Comparison of ENCODE assay signal across 21 mouse cellular contexts in the genomic region with DNA sequence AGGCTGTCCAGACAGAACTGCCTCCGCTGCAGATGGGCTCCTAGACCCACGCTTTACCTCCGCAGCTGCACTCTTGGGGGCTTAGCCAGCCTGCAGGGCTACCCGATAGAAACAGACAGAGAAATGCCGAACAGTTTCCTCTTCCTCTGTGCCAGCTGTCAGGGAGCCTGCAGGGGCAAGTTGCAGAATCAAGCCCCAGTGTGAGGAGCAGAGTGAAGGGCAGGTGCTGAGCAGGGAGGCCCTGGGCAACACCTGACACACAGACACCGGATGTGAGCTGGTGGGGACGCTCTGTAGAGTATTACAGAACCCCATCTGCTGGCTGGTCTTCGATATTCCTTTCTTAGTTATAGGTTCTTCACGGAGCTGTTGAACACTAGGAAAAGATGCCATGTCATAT.
DNase-seq lines count a peak whose midpoint lies in the region; ATAC-seq and TF ChIP-seq lines count a peak whose summit lies in the region.
"Had no signal": no experiment of that assay in that cellular context is flagged by ENCODE, and none has a peak within 500 bp of the region (broad histone marks: within the 10 kb centered on the region; RNA-seq: fewer than 3 reads in every experiment).

No protein-coding gene starts in this region.

- no peaks in the 10 kb centered on the region for H3K9me3 ChIP-seq in hindbrain, embryonic 13.5 days
- H3K9me3 ChIP-seq in hindbrain, embryonic 14.5 days (ENCODE audit: control insufficient read depth, low read length): no peaks in the 10 kb centered on the region
- H3K9me3 ChIP-seq in stomach, embryonic 16.5 days (replicated peaks; ENCODE audit: control insufficient read depth, low read length): no peaks in the 10 kb centered on the region
- no peaks in the 10 kb centered on the region for H3K9me3 ChIP-seq in stomach, postnatal 0 days (ENCODE audit: control insufficient read depth, low read length)
- H3K9me3 ChIP-seq: embryonic facial prominence, embryonic 12.5 days; heart, embryonic 10.5 days; liver, embryonic 12.5 days; lung, embryonic 15.5 days; midbrain, embryonic 10.5 days had no signal

- H3K27me3 ChIP-seq in hindbrain, embryonic 13.5 days: no peaks in the 10 kb centered on the region
- no peaks in the 10 kb centered on the region for H3K27me3 ChIP-seq in hindbrain, embryonic 14.5 days (ENCODE audit: control insufficient read depth, insufficient read depth, low read length)
- H3K27me3 ChIP-seq in stomach, embryonic 16.5 days (ENCODE audit: control insufficient read depth, insufficient read depth, low read length): no peaks in the 10 kb centered on the region
- H3K27me3 ChIP-seq in stomach, postnatal 0 days (ENCODE audit: control insufficient read depth, insufficient read depth, low read length): no peaks in the 10 kb centered on the region
- no peaks in the 10 kb centered on the region for H3K27me3 ChIP-seq in heart, adult 2 months (ENCODE audit: control insufficient read depth, insufficient read depth, low read length)
- H3K27me3 ChIP-seq: embryonic facial prominence, embryonic 12.5 days; liver, embryonic 12.5 days; lung, embryonic 15.5 days had no signal

- no peak for TF ChIP-seq POLR2A in heart, adult 2 months (IDR thresholded peaks at IDR 0.05; ENCODE audit: insufficient read depth, low read depth, low read length)

- 73% methylated on average over 9 of the region's 9 CpGs for WGBS in hindbrain, embryonic 13.5 days
- WGBS in hindbrain, embryonic 14.5 days: 76% methylated on average over 9 of the region's 9 CpGs
- WGBS in stomach, embryonic 16.5 days: 77% methylated on average over 9 of the region's 9 CpGs
- 74% methylated on average over 9 of the region's 9 CpGs for WGBS in stomach, postnatal 0 days
- WGBS in heart, adult 2 months: 86% methylated on average over 9 of the region's 9 CpGs

- TF ChIP-seq CTCF in stomach, postnatal 0 days (IDR thresholded peaks at IDR 0.05; ENCODE audit: low read depth): no peak
- no peak for TF ChIP-seq CTCF in heart, adult 2 months (IDR thresholded peaks at IDR 0.05)

- no peak for TF ChIP-seq EP300 in stomach, postnatal 0 days (optimal IDR thresholded peaks at IDR 0.05)
- TF ChIP-seq EP300 in heart, adult 2 months (IDR thresholded peaks at IDR 0.05; ENCODE audit: insufficient read depth, low read depth, low read length): no peak

- intact Hi-C loops in heart, adult 2 months (cut with DNase I): no loop called here

- peak overlapping the region; percentile 15; the same call in 1 of the 2 replicates for H3K9ac ChIP-seq in hindbrain, embryonic 13.5 days
- no peak overlapping the region for H3K9ac ChIP-seq in hindbrain, embryonic 14.5 days
- H3K9ac ChIP-seq in stomach, embryonic 16.5 days (ENCODE audit: low read length): 0 out of 2 replicates have a peak overlapping the region, but pooled peaks have one; percentile 21
- H3K9ac ChIP-seq in stomach, postnatal 0 days (ENCODE audit: low read length): no peak overlapping the region
- H3K9ac ChIP-seq in heart, adult 2 months (ENCODE audit: low read depth, low read length): no peak overlapping the region
- H3K9ac ChIP-seq: embryonic facial prominence, embryonic 12.5 days; liver, embryonic 12.5 days; lung, embryonic 15.5 days had no signal

- H3K36me3 ChIP-seq in hindbrain, embryonic 13.5 days: no peaks in the 10 kb centered on the region
- H3K36me3 ChIP-seq in hindbrain, embryonic 14.5 days (replicated peaks; ENCODE audit: control insufficient read depth, insufficient read depth): no peaks in the 10 kb centered on the region
- no peaks in the 10 kb centered on the region for H3K36me3 ChIP-seq in stomach, embryonic 16.5 days (ENCODE audit: control insufficient read depth, insufficient read depth, low read length)
- H3K36me3 ChIP-seq in stomach, postnatal 0 days (ENCODE audit: control insufficient read depth, insufficient read depth, low read length): no peaks in the 10 kb centered on the region
- H3K36me3 ChIP-seq in heart, adult 2 months (ENCODE audit: control insufficient read depth, insufficient read depth, low read length): no peaks in the 10 kb centered on the region
- H3K36me3 ChIP-seq: embryonic facial prominence, embryonic 12.5 days; heart, embryonic 10.5 days; liver, embryonic 12.5 days; lung, embryonic 15.5 days; midbrain, embryonic 10.5 days had no signal

- H3K79me2 ChIP-seq in heart, adult 2 months (replicated peaks; ENCODE audit: control insufficient read depth, insufficient read depth, low read length): no peaks in the 10 kb centered on the region

- no peak for ATAC-seq in hindbrain, embryonic 13.5 days (ENCODE audit: low FRiP score)
- ATAC-seq in hindbrain, embryonic 14.5 days (ENCODE audit: low FRiP score): no peak
- no peak for ATAC-seq in stomach, embryonic 16.5 days (ENCODE audit: insufficient read depth, low FRiP score)
- no peak for ATAC-seq in stomach, postnatal 0 days (ENCODE audit: low FRiP score, low TSS enrichment)
- ATAC-seq: forebrain, embryonic 14.5 days; liver, embryonic 12.5 days had no signal

- no peak for DNase-seq in hindbrain, embryonic 14.5 days (ENCODE audit: low spot score)
- DNase-seq in stomach, postnatal 0 days (ENCODE audit: low spot score): no peak
- peak; percentile 88 for DNase-seq in thymus, postnatal 0 days (ENCODE audit: low spot score)
- DNase-seq in retina, embryonic 14.5 days (ENCODE audit: low spot score): no peak
- DNase-seq in cerebellum, adult 9-11 months: no peak
- DNase-seq in heart, adult 2 months: no peak
- DNase-seq: adrenal gland, adult 2 months; cerebellum, adult 9-10 months; gastrocnemius, postnatal 14 days; heart, postnatal 10 days; kidney, adult 8-10 months; kidney, postnatal 25 days; lung, postnatal 4 days had no signal

- H3K4me3 ChIP-seq in hindbrain, embryonic 13.5 days: no peak overlapping the region
- H3K4me3 ChIP-seq in hindbrain, embryonic 14.5 days (replicated peaks; ENCODE audit: low read length): no peak overlapping the region
- H3K4me3 ChIP-seq in stomach, embryonic 16.5 days (replicated peaks; ENCODE audit: low read length): no peak overlapping the region
- H3K4me3 ChIP-seq in stomach, postnatal 0 days (ENCODE audit: low read depth, low read length): no peak overlapping the region
- H3K4me3 ChIP-seq in heart, adult 2 months: no peak overlapping the region
- H3K4me3 ChIP-seq: embryonic facial prominence, embryonic 12.5 days; heart, embryonic 10.5 days; liver, embryonic 12.5 days; lung, embryonic 15.5 days; midbrain, embryonic 10.5 days had no signal

- H3K4me2 ChIP-seq in hindbrain, embryonic 13.5 days: no peak overlapping the region
- H3K4me2 ChIP-seq in hindbrain, embryonic 14.5 days (replicated peaks): no peak overlapping the region
- no peak overlapping the region for H3K4me2 ChIP-seq in stomach, embryonic 16.5 days (ENCODE audit: low read depth, low read length)
- no peak overlapping the region for H3K4me2 ChIP-seq in stomach, postnatal 0 days (replicated peaks; ENCODE audit: low read depth)
- H3K4me2 ChIP-seq: embryonic facial prominence, embryonic 12.5 days; liver, embryonic 12.5 days; lung, embryonic 15.5 days had no signal

- peaks cover 10% of the 10 kb centered on the region for H3K4me1 ChIP-seq in hindbrain, embryonic 13.5 days (replicated peaks)
- H3K4me1 ChIP-seq in hindbrain, embryonic 14.5 days (replicated peaks; ENCODE audit: control insufficient read depth, insufficient read depth, low read length): peaks cover 8% of the 10 kb centered on the region
- no peaks in the 10 kb centered on the region for H3K4me1 ChIP-seq in stomach, embryonic 16.5 days (ENCODE audit: control insufficient read depth, insufficient read depth, low read length)
- H3K4me1 ChIP-seq in stomach, postnatal 0 days (replicated peaks; ENCODE audit: control insufficient read depth, insufficient read depth): no peaks in the 10 kb centered on the region
- H3K4me1 ChIP-seq in heart, adult 2 months (ENCODE audit: control insufficient read depth, insufficient read depth, low read length): no peaks in the 10 kb centered on the region
- H3K4me1 ChIP-seq: heart, embryonic 10.5 days; liver, embryonic 12.5 days; lung, embryonic 15.5 days had no signal

- no peak overlapping the region for H3K27ac ChIP-seq in hindbrain, embryonic 13.5 days
- no peak overlapping the region for H3K27ac ChIP-seq in hindbrain, embryonic 14.5 days
- no peak overlapping the region for H3K27ac ChIP-seq in stomach, embryonic 16.5 days (ENCODE audit: low read length)
- no peak overlapping the region for H3K27ac ChIP-seq in stomach, postnatal 0 days (replicated peaks)
- no peak overlapping the region for H3K27ac ChIP-seq in heart, adult 2 months
- H3K27ac ChIP-seq: embryonic facial prominence, embryonic 12.5 days; heart, embryonic 10.5 days; liver, embryonic 12.5 days; lung, embryonic 15.5 days; midbrain, embryonic 10.5 days had no signal

Comparison
In these comparisons a context has a peak if more than half of its experiments do, and no peak if none do; other contexts are left out.
1. H3K9ac ChIP-seq: peak in hindbrain, embryonic 13.5 days (single experiment) and stomach, embryonic 16.5 days (single experiment); none in hindbrain, embryonic 14.5 days (single experiment), stomach, postnatal 0 days (single experiment) and heart, adult 2 months (single experiment).